Mouse (Mus musculus) C2C12 (cell line): ENCODE measurements around the gene Rnf111.

Source experiments
- CTCF ChIP-seq: IDR thresholded peaks from one replicate; pipeline ENCODE4 v1.5.1; 2011; ENCODE audit not compliant: control insufficient read depth, insufficient read depth, insufficient read length
- FOSL1 ChIP-seq: IDR thresholded peaks from one replicate; pipeline ENCODE4 v1.8.0; 2011; ENCODE audit warnings: mild to moderate bottlenecking, low read length; ENCODE audit not compliant: poor library complexity, insufficient read depth, severe bottlenecking
- MAX ChIP-seq: IDR thresholded peaks from one replicate; pipeline ENCODE4 v1.6.1; 2011; ENCODE audit warnings: mild to moderate bottlenecking, control low read depth
- MYOD1 ChIP-seq: IDR thresholded peaks from one replicate; pipeline ENCODE4 v1.6.1; 2011; ENCODE audit warnings: low read depth; ENCODE audit not compliant: control insufficient read depth, insufficient read length
- USF1 ChIP-seq: IDR thresholded peaks from one replicate; pipeline ENCODE4 v1.6.1; 2011; ENCODE audit warnings: low read depth, mild to moderate bottlenecking, control low read depth, moderate library complexity

DNA sequence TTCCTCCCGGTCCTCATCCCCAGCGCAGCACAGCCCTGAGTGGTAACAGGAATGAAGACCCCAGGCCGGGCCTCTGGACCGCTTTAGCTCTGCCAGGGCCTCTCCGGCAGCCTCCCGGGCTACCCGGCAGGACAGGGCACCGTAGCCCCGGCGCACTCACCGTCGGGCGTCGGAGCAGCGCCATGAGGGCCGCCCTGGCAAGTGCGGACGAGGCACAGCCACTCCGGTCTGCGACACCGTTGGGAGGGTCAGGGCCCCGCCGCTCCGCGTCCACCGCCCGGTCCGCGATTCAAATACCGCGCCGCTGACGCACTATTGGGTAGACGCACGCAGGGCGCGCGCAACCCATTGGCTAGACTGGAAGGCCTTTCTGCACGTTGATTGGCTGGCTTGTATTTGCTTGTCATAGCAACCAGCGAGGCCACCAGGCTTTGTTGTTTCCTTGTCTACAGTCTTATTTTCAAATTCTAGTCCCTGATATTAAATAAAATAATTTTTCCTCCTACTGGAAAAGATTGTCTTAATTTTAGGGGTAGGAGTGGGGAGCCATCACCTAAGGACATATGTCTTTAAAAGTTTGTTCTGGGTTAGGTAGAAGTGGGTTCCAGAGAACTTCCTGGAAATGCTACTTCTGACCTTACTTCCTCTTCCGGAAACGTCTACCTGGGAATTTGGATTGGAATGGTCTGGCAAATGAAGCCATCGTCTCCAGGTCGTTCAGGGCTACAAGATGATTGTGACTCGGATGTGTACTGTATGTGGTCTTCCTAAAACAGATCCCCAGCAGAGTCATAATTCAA is 82.1 kb downstream of the Rnf111 start, which contains the start of gene Ccnb2:
- TF ChIP-seq CTCF = no peak
- TF ChIP-seq FOSL1 = no peak
- no peak for TF ChIP-seq MAX
- TF ChIP-seq MYOD1 = no peak
- no peak for TF ChIP-seq USF1
